Mouse (Mus musculus) lung, postnatal 0 days (tissue): ENCODE data around the gene Ctdnep1.

ENCODE experiments used
- CTCF ChIP-seq: IDR thresholded peaks from 2 replicates; pipeline ENCODE4 v1.5.1; 2016; ENCODE audit warnings: antibody characterized with exemption, mild to moderate bottlenecking
- EP300 ChIP-seq: IDR thresholded peaks from 2 replicates; pipeline ENCODE4 v1.6.1; 2016; ENCODE audit warnings: antibody characterized with exemption, mild to moderate bottlenecking, control low read depth

DNA sequence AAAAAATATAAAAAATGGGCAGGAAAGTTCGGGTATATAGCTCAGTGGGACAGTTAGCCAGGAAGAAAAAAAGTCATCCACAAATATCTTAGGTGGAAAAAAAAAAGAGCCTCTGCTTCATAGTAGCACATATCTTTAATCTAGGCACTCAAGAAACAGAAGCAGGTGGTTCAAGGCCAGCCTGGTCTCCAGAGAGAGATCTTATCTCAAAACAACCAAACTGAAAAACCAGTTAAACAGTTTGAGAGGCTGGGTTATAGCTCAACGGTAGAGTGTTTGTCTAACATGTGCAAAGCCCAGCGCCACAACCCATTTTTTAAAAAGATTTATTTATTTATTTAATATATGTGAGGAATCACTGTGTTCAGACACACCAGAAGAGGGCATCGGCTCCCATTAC lies 47.9 kb upstream of the Ctdnep1 start:
- TF ChIP-seq CTCF (no peak), EP300 (no peak)
